Mouse (Mus musculus) macrophage (primary cell): ENCODE data around the gene Gm45717. TPM values are rescaled to one million over a fixed set of nuclear protein-coding genes. Genes with fewer than 3 reads are reported as not detected.
A peak's percentile ranks its signal among the peaks of the same experiment; 100 is the strongest.

Experiments
- H3K27ac ChIP-seq: fragments of 350-480 bp; formaldehyde crosslinking; 2 replicates; pipeline ENCODE4 v1.9.0; 2021
- H3K36me3 ChIP-seq: fragments of 350-480 bp; formaldehyde crosslinking; 2 replicates; pipeline ENCODE4 v1.9.0; 2021; ENCODE audit errors: inconsistent target
- H3K4me3 ChIP-seq: fragments of 350-480 bp; formaldehyde crosslinking; 2 replicates; pipeline ENCODE4 v1.9.0; 2021; ENCODE audit errors: inconsistent target
- H3K79me2 ChIP-seq: fragments of 350-480 bp; formaldehyde crosslinking; 2 replicates; pipeline ENCODE4 v1.9.0; 2021; ENCODE audit errors: inconsistent target
- WGBS: methylation state at CpG from one replicate; pipeline ENCODE4 v1.1.7; 2026; ENCODE audit warnings: inconsistent platforms; ENCODE audit not compliant: missing documents; 5-methylcytosine and 5-hydroxymethylcytosine counted together
- polyA plus RNA-seq: library from polyadenylated mRNA; stranded (reverse); fragments of 250-400 nt; gene quantifications from 3 replicates; pipeline ENCODE4 v1.2.4, GENCODE M21; 2018; ENCODE audit warnings: inconsistent platforms

Gm45717 gene
- polyA plus RNA-seq, 1 experiment from 2014 or later = not detected

- Histone ChIP-seq H3K4me3 (peak overlapping the region; percentile 80), H3K79me2 (peaks cover 47% of the 10 kb centered on the region), H3K27ac (peak overlapping the region; percentile 94), H3K36me3 (peaks cover 3% of the 10 kb centered on the region)
- WGBS = 0% methylated on average over 17 of the region's 17 CpGs
Observed at GRCm38 (mm10) chr7:140955342-140955741, 395 bp downstream of the Gm45717 start.

DNA sequence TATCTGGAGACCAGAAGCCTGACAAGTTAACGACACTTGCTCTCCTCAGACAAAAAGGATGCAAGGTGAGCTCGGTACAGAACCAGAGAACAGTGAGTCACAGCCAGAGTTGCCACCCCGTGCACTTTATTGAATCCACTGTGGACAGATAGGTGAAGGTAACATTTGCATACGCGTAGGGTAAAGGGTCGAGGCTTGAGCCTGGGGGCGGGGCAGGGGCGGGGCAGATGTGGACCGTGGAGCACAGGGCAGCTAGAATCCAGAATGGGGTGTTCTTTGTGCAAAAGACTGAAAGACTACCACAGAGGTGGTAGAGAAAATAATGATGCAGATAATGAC, 1.0 kb downstream of the Gm45717 start:
- under 1% methylated on average over 9 of the region's 9 CpGs for WGBS
- Histone ChIP-seq H3K36me3 (peaks cover 10% of the 10 kb centered on the region), H3K79me2 (peaks cover 53% of the 10 kb centered on the region), H3K4me3 (peak overlapping the region; percentile 80), H3K27ac (peak overlapping the region; percentile 94)

DNA sequence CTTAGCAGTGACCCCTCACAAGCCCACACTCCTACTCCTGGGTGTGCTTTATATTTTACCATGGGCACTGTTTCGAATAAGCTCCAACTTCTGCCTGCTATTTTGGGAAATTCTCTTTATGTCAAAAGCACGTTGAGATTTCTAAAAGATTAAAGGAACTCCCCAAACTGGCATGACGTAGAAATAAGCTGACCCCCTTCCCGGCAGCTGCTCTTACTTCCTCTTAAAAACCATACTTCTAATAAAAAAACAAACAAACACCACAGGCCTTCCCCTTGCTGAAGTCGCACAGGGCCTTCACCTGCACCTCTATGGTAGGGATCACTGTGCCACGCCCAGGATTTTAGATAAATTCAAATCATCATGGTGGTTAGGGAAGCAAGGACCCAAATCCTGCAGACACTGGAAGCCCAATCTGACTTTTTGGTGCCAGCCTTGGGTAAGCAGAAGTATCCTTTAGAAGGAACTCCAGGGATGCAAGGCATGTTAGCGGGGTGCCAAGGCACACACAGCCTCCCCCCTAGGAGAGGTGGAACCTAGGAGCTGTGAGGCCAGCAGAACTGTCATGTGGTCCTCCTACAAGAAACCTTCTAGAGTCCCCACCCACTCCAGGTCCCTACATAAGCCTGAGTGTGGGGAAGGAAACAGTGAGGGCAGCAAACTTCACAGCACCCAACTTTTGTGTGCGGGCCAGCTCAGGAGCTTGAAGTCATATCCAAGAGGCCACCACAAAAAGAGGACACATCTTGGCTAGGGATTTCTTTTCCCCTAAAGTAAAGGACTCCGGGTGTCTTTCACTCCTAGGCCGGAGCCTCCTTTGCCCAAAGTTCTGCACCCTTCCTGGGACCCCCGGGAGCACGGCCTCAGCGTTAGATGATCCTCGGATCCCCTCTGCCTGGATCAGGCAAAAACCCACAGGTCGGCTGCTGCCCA, 1.7 kb downstream of the Gm45717 start:
- peak overlapping the region; percentile 80 for H3K4me3 ChIP-seq
- 9% methylated on average over 15 of the region's 15 CpGs for WGBS
- peak overlapping the region; percentile 94 for H3K27ac ChIP-seq
- peaks cover 58% of the 10 kb centered on the region for H3K79me2 ChIP-seq
- H3K36me3 ChIP-seq = peaks cover 16% of the 10 kb centered on the region

GRCm38 (mm10) chr7:140953133-140953532, 2.6 kb downstream of the Gm45717 start:
- peaks cover 58% of the 10 kb centered on the region for H3K79me2 ChIP-seq
- H3K27ac ChIP-seq = peak overlapping the region; percentile 94
- peak overlapping the region; percentile 80; the same call in 1 of the 2 replicates for H3K4me3 ChIP-seq
- WGBS = 43% methylated on average over 11 of the region's 11 CpGs
- H3K36me3 ChIP-seq = peaks cover 26% of the 10 kb centered on the region

DNA sequence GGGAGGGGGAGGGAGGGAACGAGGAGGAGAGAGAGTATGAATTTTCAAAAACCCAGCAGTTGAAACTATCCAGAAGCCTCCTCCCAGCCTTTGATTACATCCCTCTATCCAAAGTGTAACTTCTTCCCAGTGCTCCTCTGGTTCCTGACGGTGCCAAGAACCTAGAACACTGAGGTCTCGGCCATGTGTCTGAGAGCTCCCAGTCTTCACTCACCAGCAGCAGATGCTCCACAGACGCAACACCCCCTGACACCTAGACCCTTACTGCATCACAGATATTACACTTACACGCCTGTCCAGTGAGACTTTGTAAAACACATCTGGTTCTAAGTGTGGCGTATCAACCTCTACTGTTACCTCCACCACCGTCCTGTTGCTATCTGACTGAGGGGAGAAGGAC, 3.3 kb downstream of the Gm45717 start:
- no peak overlapping the region for H3K4me3 ChIP-seq
- H3K27ac ChIP-seq = peak overlapping the region; percentile 94
- peaks cover 58% of the 10 kb centered on the region for H3K79me2 ChIP-seq
- 92% methylated on average over 7 of the region's 7 CpGs for WGBS
- H3K36me3 ChIP-seq = peaks cover 26% of the 10 kb centered on the region

DNA sequence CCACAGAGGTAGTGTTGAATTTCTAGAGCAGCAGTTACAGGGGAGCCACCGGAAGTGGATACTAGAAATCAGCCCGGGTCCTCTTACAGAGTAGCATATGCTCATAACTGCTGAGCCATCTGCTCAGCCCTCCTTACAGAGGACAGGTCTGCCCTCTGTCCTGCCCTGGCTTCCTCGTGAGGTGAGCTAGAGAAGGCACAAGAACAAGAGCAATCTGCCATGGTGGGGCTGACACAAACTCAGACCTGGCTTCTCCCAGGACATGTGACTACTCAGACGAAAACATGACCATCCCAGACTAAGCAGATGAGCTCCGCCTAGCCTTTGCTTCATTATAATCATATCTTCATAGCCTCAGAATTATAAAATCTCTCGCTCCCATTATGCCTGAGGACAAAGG, 4.0 kb downstream of the Gm45717 start:
- Histone ChIP-seq H3K36me3 (peaks cover 26% of the 10 kb centered on the region), H3K79me2 (peaks cover 58% of the 10 kb centered on the region), H3K4me3 (no peak overlapping the region), H3K27ac (no peak overlapping the region)
- WGBS = 89% methylated on average over 6 of the region's 6 CpGs

DNA sequence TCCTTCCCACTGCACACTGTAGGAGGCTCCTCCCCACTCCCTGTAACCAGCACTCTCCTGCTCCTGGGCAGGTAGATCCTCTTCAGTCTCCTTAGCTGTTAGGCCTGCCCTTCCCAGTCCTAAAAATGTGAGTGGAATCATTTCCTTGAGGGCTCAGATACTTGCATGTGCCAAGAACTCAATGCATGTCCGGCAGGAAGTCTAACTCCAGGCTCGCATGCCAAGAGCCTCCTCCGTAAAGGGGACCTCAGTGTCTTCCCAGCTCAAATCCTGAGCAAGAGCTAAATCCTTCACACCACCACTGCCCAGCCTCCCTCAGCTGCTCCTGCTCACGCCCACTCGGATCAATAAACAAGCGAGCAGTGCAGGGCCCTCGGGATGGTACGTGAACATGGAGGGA, 4.7 kb downstream of the Gm45717 start:
- Histone ChIP-seq H3K79me2 (peaks cover 58% of the 10 kb centered on the region), H3K4me3 (no peak overlapping the region), H3K36me3 (peaks cover 30% of the 10 kb centered on the region), H3K27ac (no peak overlapping the region)
- WGBS = 98% methylated on average over 8 of the region's 8 CpGs

DNA sequence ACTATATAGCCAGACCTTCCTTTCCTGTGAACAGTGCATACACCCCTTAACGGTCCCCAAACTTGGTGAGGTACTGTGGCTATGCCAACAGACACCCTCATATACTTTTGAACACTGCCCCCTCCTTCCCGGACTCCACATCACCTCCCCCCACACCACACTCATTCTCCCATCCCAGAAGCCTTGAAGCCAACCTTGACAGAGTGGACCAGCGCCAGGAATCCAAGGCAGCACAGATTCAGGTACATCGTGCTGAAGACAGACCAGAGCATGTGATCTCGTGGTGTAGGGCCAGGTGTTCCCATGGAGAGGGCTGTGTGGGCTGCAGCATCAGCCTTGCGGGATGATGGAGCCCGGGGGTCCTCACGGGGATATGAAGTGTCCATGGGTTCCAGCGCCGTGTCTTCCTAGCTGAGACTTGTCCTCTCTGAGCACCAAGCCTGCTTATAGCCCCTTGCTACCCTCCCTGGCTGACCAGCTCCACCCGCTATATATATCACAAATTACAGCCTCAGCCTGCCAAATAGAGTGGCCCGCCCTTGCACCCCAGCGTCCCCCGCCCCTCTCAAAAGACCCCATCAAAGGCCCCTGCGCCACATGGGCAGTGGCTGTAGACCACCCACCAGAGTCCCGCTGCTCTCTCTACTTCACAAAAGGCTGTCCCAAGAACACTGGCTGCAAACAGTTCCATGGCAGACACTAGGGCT, 5.8 kb downstream of the Gm45717 start, which contains the start of gene Ifitm5:
Ifitm5 (minus strand) TSS at position 468 of the 707 bp plus-strand sequence.
- H3K36me3 ChIP-seq = peaks cover 41% of the 10 kb centered on the region
- no peak within 1 kb of the TSS for H3K27ac ChIP-seq
- H3K4me3 ChIP-seq = no peak within 1 kb of the TSS
- peaks cover 48% of the 10 kb centered on the region for H3K79me2 ChIP-seq
- 94% methylated on average over 15 of the region's 16 CpGs for WGBS

DNA sequence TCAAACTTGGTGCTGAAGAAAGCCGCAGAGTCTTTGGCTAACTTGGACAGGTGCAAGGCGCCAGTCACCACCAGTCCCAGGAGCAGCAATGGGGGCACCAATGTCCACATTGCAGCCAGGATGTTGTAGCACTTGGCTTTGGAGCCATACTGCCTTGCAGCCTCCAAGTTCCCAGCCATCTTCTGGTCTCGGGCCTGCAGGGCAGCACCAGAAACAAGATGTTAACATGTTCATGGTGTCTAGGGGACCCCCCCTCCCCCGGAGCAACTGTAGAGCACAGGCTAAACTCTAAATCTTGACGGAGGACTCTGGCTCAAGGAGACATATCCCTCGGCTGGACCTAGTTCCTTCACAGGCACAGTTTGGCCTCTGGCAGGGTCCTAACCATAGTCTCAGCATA, 6.5 kb downstream of the Gm45717 start:
- peaks cover 41% of the 10 kb centered on the region for H3K79me2 ChIP-seq
- peaks cover 44% of the 10 kb centered on the region for H3K36me3 ChIP-seq
- H3K27ac ChIP-seq = no peak overlapping the region
- 93% methylated on average over 6 of the region's 6 CpGs for WGBS
- no peak overlapping the region for H3K4me3 ChIP-seq

GRCm38 (mm10) chr7:140948161-140948560, 7.6 kb downstream of the Gm45717 start:
- Histone ChIP-seq H3K27ac (no peak overlapping the region), H3K79me2 (peaks cover 40% of the 10 kb centered on the region), H3K36me3 (peaks cover 44% of the 10 kb centered on the region), H3K4me3 (no peak overlapping the region)
- 84% methylated on average over 8 of the region's 8 CpGs for WGBS

- H3K36me3 ChIP-seq = peaks cover 44% of the 10 kb centered on the region
- WGBS = 10% methylated on average over 5 of the region's 7 CpGs
- peaks cover 28% of the 10 kb centered on the region for H3K79me2 ChIP-seq
- H3K4me3 ChIP-seq = no peak overlapping the region
- no peak overlapping the region for H3K27ac ChIP-seq
Observed at GRCm38 (mm10) chr7:140946980-140947379, 8.8 kb downstream of the Gm45717 start.

DNA sequence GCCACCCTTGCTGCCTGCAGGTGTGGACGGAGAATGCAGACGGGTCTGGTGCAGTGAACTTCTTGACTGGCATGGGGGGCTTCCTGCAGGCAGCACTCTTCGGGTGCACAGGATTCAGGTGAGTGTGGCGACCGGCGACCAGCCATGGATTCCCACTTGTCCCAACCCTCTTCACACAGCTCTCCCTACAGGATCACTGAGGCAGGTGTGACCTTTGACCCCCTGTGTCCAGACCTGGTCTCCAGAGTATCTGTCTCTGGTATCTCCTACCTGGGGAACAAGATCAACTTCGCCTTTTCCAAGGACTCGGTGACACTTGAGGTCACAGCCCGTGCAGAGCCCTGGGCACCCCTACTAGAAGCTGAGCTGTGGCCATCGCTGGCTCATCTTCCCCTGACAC, 9.4 kb downstream of the Gm45717 start:
- Histone ChIP-seq H3K36me3 (peaks cover 44% of the 10 kb centered on the region), H3K27ac (no peak overlapping the region), H3K4me3 (no peak overlapping the region), H3K79me2 (peaks cover 21% of the 10 kb centered on the region)
- 91% methylated on average over 10 of the region's 10 CpGs for WGBS

DNA sequence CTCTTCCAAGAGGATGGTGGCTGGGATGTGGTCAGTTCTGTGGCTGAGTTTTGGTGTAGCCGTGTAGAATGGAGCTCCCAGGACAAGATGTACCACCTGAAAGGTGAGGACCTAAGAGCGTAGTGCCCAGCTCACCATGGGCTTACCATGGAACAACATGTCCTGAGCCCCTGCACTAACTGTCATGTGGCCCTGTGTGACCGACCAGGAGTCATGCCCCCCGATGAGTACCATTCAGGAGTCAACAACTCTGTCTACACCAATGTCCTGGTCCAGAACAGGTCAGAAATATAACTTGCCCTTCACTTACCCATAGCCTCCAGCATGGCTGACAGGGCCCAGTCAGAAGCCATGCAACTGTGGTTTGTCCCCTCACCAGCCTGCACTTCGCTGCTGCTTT, 10.5 kb downstream of the Gm45717 start:
- H3K27ac ChIP-seq = no peak overlapping the region
- 95% methylated on average over 5 of the region's 5 CpGs for WGBS
- H3K36me3 ChIP-seq = peaks cover 40% of the 10 kb centered on the region
- no peak overlapping the region for H3K4me3 ChIP-seq
- peaks cover 11% of the 10 kb centered on the region; the same call in 1 of the 2 replicates for H3K79me2 ChIP-seq

GRCm38 (mm10) chr7:140944236-140944635, 11.5 kb downstream of the Gm45717 start:
- H3K27ac ChIP-seq = no peak overlapping the region
- H3K36me3 ChIP-seq = peaks cover 30% of the 10 kb centered on the region
- WGBS = 100% methylated on average over 7 of the region's 7 CpGs
- no peak overlapping the region for H3K4me3 ChIP-seq
- peaks cover under 1% of the 10 kb centered on the region; the same call in 1 of the 2 replicates for H3K79me2 ChIP-seq

DNA sequence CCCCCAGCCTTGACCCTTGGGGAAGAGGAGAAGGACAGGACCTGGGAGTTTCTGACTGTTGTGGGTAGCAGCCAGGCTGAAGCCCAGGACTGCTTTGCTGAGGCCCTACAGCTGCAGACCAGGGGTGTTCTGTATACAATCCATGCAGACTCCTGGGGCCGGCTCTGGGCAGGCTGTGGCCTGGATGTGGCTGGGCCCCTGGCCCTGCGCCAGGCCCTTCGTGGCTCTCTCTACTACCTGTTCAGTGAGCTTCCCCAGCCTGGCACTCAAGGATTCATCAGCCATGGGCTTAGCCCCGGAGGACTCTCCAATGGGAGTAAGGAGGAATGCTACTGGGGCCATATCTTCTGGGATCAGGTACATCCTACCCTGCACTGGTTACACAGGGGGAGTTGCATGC, 12.4 kb downstream of the Gm45717 start:
- Histone ChIP-seq H3K79me2 (no peaks in the 10 kb centered on the region), H3K36me3 (peaks cover 21% of the 10 kb centered on the region; the same call in 1 of the 2 replicates), H3K4me3 (no peak overlapping the region), H3K27ac (no peak overlapping the region)
- WGBS = 81% methylated on average over 4 of the region's 4 CpGs
